Mouse (Mus musculus) MEL (cell line): ENCODE results near the gene Mapk10. TPM values are rescaled to one million over a fixed set of nuclear protein-coding genes. Genes with fewer than 3 reads are reported as not detected.

ENCODE experiments used
- DNase-seq: peaks from one replicate; pipeline ENCODE4 v3.0.0; 2011; ENCODE audit warnings: low read depth, low spot score
- H3K27ac ChIP-seq: 2 replicates; pipeline ENCODE4 v1.5.1; 2012; ENCODE audit warnings: low read depth, mild to moderate bottlenecking, control low read depth, low read length, moderate library complexity; ENCODE audit not compliant: control insufficient read depth
- H3K27me3 ChIP-seq, 2 experiments: fragments of 150-350 bp in 1 of 2; sonication (generic) in 1 of 2; 2 replicates each; pipeline ENCODE4 v1.6.1; 2012; ENCODE audit warnings: low read length in 2 of 2, mild to moderate bottlenecking in 2 of 2, improper control_type of control experiment in 1 of 2, moderate library complexity in 1 of 2; ENCODE audit not compliant: insufficient read depth in 2 of 2, control insufficient read depth in 1 of 2
- H3K36me3 ChIP-seq, 2 experiments: 2 replicates each; pipeline ENCODE4 v1.6.1; 2012 to 2014; ENCODE audit warnings: low read length in 2 of 2, improper control_type of control experiment in 1 of 2, inconsistent platforms in 1 of 2, mild to moderate bottlenecking in 1 of 2; ENCODE audit not compliant: insufficient read depth in 2 of 2, control insufficient read depth in 1 of 2
- H3K4me1 ChIP-seq, 2 experiments: fragments of 150-350 bp in 1 of 2; sonication (generic) in 1 of 2; 2 replicates each; pipeline ENCODE4 v1.6.1; 2012; ENCODE audit warnings: low read length in 2 of 2, improper control_type of control experiment in 1 of 2, mild to moderate bottlenecking in 1 of 2; ENCODE audit not compliant: insufficient read depth in 2 of 2, control insufficient read depth in 1 of 2
- H3K4me3 ChIP-seq, 2 experiments: fragments of 150-350 bp in 1 of 2; sonication (generic) in 1 of 2; 2 replicates each; pipeline ENCODE4 v1.5.1; 2012; ENCODE audit warnings: low read depth in 2 of 2, low read length in 2 of 2, mild to moderate bottlenecking in 2 of 2, moderate library complexity in 2 of 2, control low read depth in 1 of 2, improper control_type of control experiment in 1 of 2; ENCODE audit not compliant: control insufficient read depth in 1 of 2, insufficient read depth in 1 of 2
- H3K79me2 ChIP-seq: 2 replicates; pipeline ENCODE4 v1.6.1; 2012; ENCODE audit warnings: mild to moderate bottlenecking, low read length, moderate library complexity; ENCODE audit not compliant: control insufficient read depth, poor library complexity, insufficient read depth
- H3K9ac ChIP-seq: 2 replicates; pipeline ENCODE4 v1.6.1; 2012; ENCODE audit warnings: low read depth, mild to moderate bottlenecking, control low read depth, low read length, moderate library complexity; ENCODE audit not compliant: control insufficient read depth, poor library complexity, severe bottlenecking
- H3K9me3 ChIP-seq: fragments of 150-350 bp; sonication (generic); replicated peaks from 2 replicates; pipeline ENCODE4 v1.6.1; 2012; ENCODE audit warnings: mild to moderate bottlenecking, low read length, improper control_type of control experiment, moderate library complexity; ENCODE audit not compliant: insufficient read depth
- CHD1 ChIP-seq: IDR thresholded peaks from 2 replicates; pipeline ENCODE4 v1.6.1; 2012; ENCODE audit warnings: low read depth, mild to moderate bottlenecking, inconsistent platforms, low read length, improper control_type of control experiment
- CHD2 ChIP-seq: IDR thresholded peaks from 2 replicates; pipeline ENCODE4 v1.6.1; 2011; ENCODE audit warnings: low read length, improper control_type of control experiment
- CTCF ChIP-seq, 3 experiments: IDR thresholded peaks in 2 of 3; conservative IDR thresholded peaks in 1 of 3; 2 replicates each; pipeline ENCODE4 v1.5.1; 2011 to 2012; ENCODE audit warnings: low read length in 3 of 3, low read depth in 2 of 3, mild to moderate bottlenecking in 2 of 3, improper control_type of control experiment in 1 of 3, inconsistent platforms in 1 of 3, mixed read lengths in 1 of 3, moderate library complexity in 1 of 3; ENCODE audit not compliant: control insufficient read depth in 1 of 3, insufficient read depth in 1 of 3, poor library complexity in 1 of 3, severe bottlenecking in 1 of 3
- E2F4 ChIP-seq: IDR thresholded peaks from 2 replicates; pipeline ENCODE4 v1.6.1; 2011; ENCODE audit warnings: low read depth, low read length, improper control_type of control experiment, borderline replicate concordance
- ELF1 ChIP-seq: IDR thresholded peaks from 2 replicates; pipeline ENCODE4 v1.6.1; 2014; ENCODE audit warnings: low read depth, mild to moderate bottlenecking, inconsistent platforms, low read length, improper control_type of control experiment, moderate library complexity
- EP300 ChIP-seq, 2 experiments: IDR thresholded peaks; 2 replicates each; pipeline ENCODE4 v1.6.1; 2011; ENCODE audit warnings: improper control_type of control experiment in 2 of 2, low read length in 2 of 2, low read depth in 1 of 2, mild to moderate bottlenecking in 1 of 2
- GABPA ChIP-seq: IDR thresholded peaks from 2 replicates; pipeline ENCODE4 v1.6.1; 2012; ENCODE audit warnings: low read depth, mild to moderate bottlenecking, inconsistent platforms, low read length, improper control_type of control experiment, moderate library complexity
- MAFK ChIP-seq: IDR thresholded peaks from 2 replicates; pipeline ENCODE4 v1.6.1; 2011; ENCODE audit warnings: low read depth, mild to moderate bottlenecking, low read length, improper control_type of control experiment, borderline replicate concordance
- MAZ ChIP-seq: IDR thresholded peaks from 2 replicates; pipeline ENCODE4 v1.6.1; 2012; ENCODE audit warnings: low read depth, mild to moderate bottlenecking, inconsistent platforms, low read length, improper control_type of control experiment
- MXI1 ChIP-seq: IDR thresholded peaks from 2 replicates; pipeline ENCODE4 v1.6.1; 2011; ENCODE audit warnings: mild to moderate bottlenecking, low read depth, low read length, improper control_type of control experiment
- NELFE ChIP-seq: IDR thresholded peaks from 2 replicates; pipeline ENCODE4 v1.6.1; 2011; ENCODE audit warnings: low read depth, low read length, improper control_type of control experiment
- POLR2AphosphoS2 ChIP-seq: IDR thresholded peaks from 2 replicates; pipeline ENCODE4 v1.6.1; 2011; ENCODE audit warnings: low read length, improper control_type of control experiment
- POLR2AphosphoS5 ChIP-seq: IDR thresholded peaks from 2 replicates; pipeline ENCODE4 v1.6.1; 2012; ENCODE audit warnings: low read depth, borderline replicate concordance, mild to moderate bottlenecking, inconsistent platforms, low read length, moderate library complexity, mixed read lengths
- RCOR1 ChIP-seq: IDR thresholded peaks from 2 replicates; pipeline ENCODE4 v1.6.1; 2012; ENCODE audit warnings: low read depth, mild to moderate bottlenecking, inconsistent platforms, low read length, improper control_type of control experiment
- SMC3 ChIP-seq: IDR thresholded peaks from 2 replicates; pipeline ENCODE4 v1.6.1; 2011; ENCODE audit warnings: low read depth, low read length, improper control_type of control experiment
- TAL1 ChIP-seq: IDR thresholded peaks from 2 replicates; pipeline ENCODE4 v1.6.1; 2012; ENCODE audit warnings: mild to moderate bottlenecking, inconsistent platforms, low read length, moderate library complexity, mixed read lengths
- UBTF ChIP-seq: IDR thresholded peaks from 2 replicates; pipeline ENCODE4 v1.6.1; 2012; ENCODE audit warnings: low read depth, mild to moderate bottlenecking, inconsistent platforms, low read length, improper control_type of control experiment, moderate library complexity, borderline replicate concordance; ENCODE audit not compliant: insufficient read depth
- USF1 ChIP-seq: IDR thresholded peaks from 2 replicates; pipeline ENCODE4 v1.6.1; 2014; ENCODE audit warnings: low read depth, mild to moderate bottlenecking, inconsistent platforms, low read length, improper control_type of control experiment, moderate library complexity
- USF2 ChIP-seq, 2 experiments: IDR thresholded peaks; 2 replicates each; pipeline ENCODE4 v1.6.1; 2011 to 2012; ENCODE audit warnings: improper control_type of control experiment in 2 of 2, low read length in 2 of 2, borderline replicate concordance in 1 of 2, inconsistent platforms in 1 of 2, low read depth in 1 of 2, mild to moderate bottlenecking in 1 of 2; ENCODE audit not compliant: insufficient read depth in 1 of 2
- ZNF384 ChIP-seq: IDR thresholded peaks from 2 replicates; pipeline ENCODE4 v1.6.1; 2012; ENCODE audit warnings: low read depth, mild to moderate bottlenecking, inconsistent platforms, low read length, improper control_type of control experiment
- polyA plus RNA-seq, 2 experiments: library from polyadenylated mRNA; stranded (reverse) in 1 of 2; unstranded in 1 of 2; fragments of >175 nt in 1 of 2; fragments of >200 nt in 1 of 2; gene quantifications; 2 replicates each; pipeline versions ENCODE4 v1.2.1 to v1.2.4; 2012; ENCODE audit warnings: low replicate concordance in 2 of 2, low read depth in 1 of 2; ENCODE audit not compliant: insufficient read length in 2 of 2, insufficient read depth in 1 of 2, missing spikeins in 1 of 2
- total RNA-seq: library from RNA; depleted of rRNA; stranded (reverse); fragments of 300-350 nt; gene quantifications from 2 replicates; pipeline ENCODE4 v1.2.3, GENCODE M21; 2012

The Mapk10 gene
- total and polyA plus RNA-seq, 3 experiments, result not detected

- no peak for TF ChIP-seq UBTF
- TF ChIP-seq E2F4, result no peak
- Histone ChIP-seq H3K27me3 (no peaks in the 10 kb centered on the region), H3K4me3 (no peak overlapping the region), H3K27ac (no peak overlapping the region), H3K4me1 (no peaks in the 10 kb centered on the region), H3K9me3 (no peaks in the 10 kb centered on the region), H3K36me3 (no peaks in the 10 kb centered on the region), H3K9ac (no peak overlapping the region), H3K79me2 (no peaks in the 10 kb centered on the region)
- no peak for DNase-seq
Observed at GRCm38 (mm10) chr5:103094166-103094565, 117.0 kb downstream of the Mapk10 start.

GRCm38 (mm10) chr5:103085844-103086243 is 125.3 kb downstream of the Mapk10 start:
- H3K4me1 ChIP-seq, result no peaks in the 10 kb centered on the region
- no peak overlapping the region for H3K4me3 ChIP-seq
- no peaks in the 10 kb centered on the region for H3K36me3 ChIP-seq

GRCm38 (mm10) chr5:103075451-103075850 is 135.7 kb downstream of the Mapk10 start:
- Histone ChIP-seq H3K36me3 (no peaks in the 10 kb centered on the region), H3K27me3 (no peaks in the 10 kb centered on the region), H3K9me3 (no peaks in the 10 kb centered on the region), H3K4me1 (no peaks in the 10 kb centered on the region), H3K9ac (no peak overlapping the region), H3K4me3 (no peak overlapping the region), H3K79me2 (no peaks in the 10 kb centered on the region), H3K27ac (no peak overlapping the region)
- no peak for DNase-seq
- TF ChIP-seq CTCF (IDR thresholded peaks at IDR 0.05 in 2 of 3, conservative IDR thresholded peaks at IDR 0.05 in 1 of 3; ENCODE audit: control insufficient read depth in 1 of 3, insufficient read depth in 1 of 3, low read depth in 2 of 3, low read length in 3 of 3, poor library complexity in 1 of 3, severe bottlenecking in 1 of 3) (peak in 1 of 3 experiments; percentile 14; a peak in 1 of 6 replicates), USF2 (IDR thresholded peaks at IDR 0.05; ENCODE audit: borderline replicate concordance in 1 of 2, insufficient read depth in 1 of 2, low read depth in 1 of 2, low read length in 2 of 2) (no peak)

More at GRCm38 (mm10) chr5:103085844-103086243, 125.3 kb downstream of the Mapk10 start:
- H3K9ac ChIP-seq, result no peak overlapping the region
- no peaks in the 10 kb centered on the region for H3K79me2 ChIP-seq
- TF ChIP-seq MAFK (no peak), MXI1 (no peak), MAZ (no peak), E2F4 (no peak), CHD2 (no peak), CHD1 (no peak), ELF1 (no peak), ZNF384 (no peak), TAL1 (no peak), POLR2AphosphoS5 (no peak), SMC3 (no peak), EP300 (IDR thresholded peaks at IDR 0.05; ENCODE audit: low read depth in 1 of 2, low read length in 2 of 2) (no peak), POLR2AphosphoS2 (no peak), USF1 (no peak), RCOR1 (no peak), GABPA (no peak), NELFE (no peak)
- no peaks in the 10 kb centered on the region for H3K27me3 ChIP-seq
- DNase-seq, result no peak
- no peak overlapping the region for H3K27ac ChIP-seq
- H3K9me3 ChIP-seq, result no peaks in the 10 kb centered on the region
